Mouse (Mus musculus) megakaryocyte, embryonic 14.5 days (primary cell): ENCODE measurements around the gene Ercc1. TPM values are rescaled to one million over a fixed set of nuclear protein-coding genes. Genes with fewer than 3 reads are reported as not detected.

ENCODE experiments used
- H3K27me3 ChIP-seq: replicated peaks from 2 replicates; pipeline ENCODE3; 2012; ENCODE audit warnings: inconsistent platforms
- H3K36me3 ChIP-seq: replicated peaks from 2 replicates; pipeline ENCODE3; 2012; ENCODE audit warnings: low read length, inconsistent platforms, mixed read lengths
- H3K4me1 ChIP-seq: 2 replicates; pipeline ENCODE4 v1.6.1; 2012; ENCODE audit warnings: inconsistent platforms
- H3K4me3 ChIP-seq: replicated peaks from 2 replicates; pipeline ENCODE3; 2012; ENCODE audit warnings: moderate library complexity, mild to moderate bottlenecking, inconsistent platforms
- H3K9me3 ChIP-seq: 2 replicates; pipeline ENCODE4 v1.6.1; 2012; ENCODE audit warnings: inconsistent platforms
- FLI1 ChIP-seq: IDR thresholded peaks from 2 replicates; pipeline ENCODE4 v1.6.1; 2012; ENCODE audit warnings: low read length, inconsistent platforms, mixed read lengths
- GATA1 ChIP-seq: IDR thresholded peaks from 3 replicates; pipeline ENCODE4 v1.6.1; 2012; ENCODE audit warnings: mixed read lengths, low read length, inconsistent platforms, borderline replicate concordance
- polyA plus RNA-seq: library from polyadenylated mRNA; stranded (reverse); fragments of >175 nt; gene quantifications from 2 replicates; pipeline ENCODE4 v1.2.3, GENCODE M21; 2012; ENCODE audit warnings: low replicate concordance; ENCODE audit not compliant: insufficient read depth

Ercc1 gene
- polyA plus RNA-seq, 1 experiment, result 52.2 TPM

DNA sequence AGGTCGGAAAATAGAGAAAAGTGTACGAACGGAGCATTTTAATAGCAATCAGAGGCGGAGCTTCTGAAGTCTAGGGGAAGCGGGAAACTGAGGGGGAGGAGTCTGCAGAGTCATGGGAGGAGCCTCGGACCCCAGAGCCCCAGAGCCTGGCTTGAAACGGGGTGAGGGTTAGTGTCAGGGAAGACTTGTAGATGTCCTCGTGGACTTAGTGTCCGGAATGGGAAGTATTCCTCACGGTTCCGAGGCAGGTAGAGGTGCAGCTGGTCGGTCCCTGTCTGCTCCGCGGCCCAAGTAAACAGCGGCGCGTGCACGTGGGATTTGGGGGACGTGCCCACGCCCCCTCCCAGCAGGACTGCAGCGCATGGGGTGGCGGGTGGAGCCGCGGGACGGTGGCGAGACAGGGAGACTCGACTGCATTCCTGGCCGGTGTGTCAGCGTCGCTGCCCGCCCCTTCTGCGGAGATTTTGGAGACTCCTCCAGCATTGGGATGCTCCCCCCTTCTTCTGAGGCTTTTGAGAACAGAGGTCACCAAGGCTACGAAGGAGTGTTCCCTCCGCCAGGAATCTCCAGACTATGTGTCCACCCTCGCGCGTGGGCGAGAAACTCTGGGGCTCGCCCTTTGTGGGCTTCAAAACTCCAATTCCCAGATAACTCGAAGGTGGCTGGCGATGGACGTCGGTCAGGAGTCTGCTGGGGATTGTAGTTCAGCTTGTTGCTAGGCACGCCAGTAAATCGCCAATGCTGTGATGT, 15.5 kb downstream of the Ercc1 start:
- H3K4me1 ChIP-seq, result peaks cover 65% of the 10 kb centered on the region
- H3K36me3 ChIP-seq, result peaks cover 28% of the 10 kb centered on the region
- H3K9me3 ChIP-seq, result no peaks in the 10 kb centered on the region
- TF ChIP-seq FLI1 (no peak), GATA1 (no peak)
- peak overlapping the region; percentile 93 for H3K4me3 ChIP-seq
- H3K27me3 ChIP-seq, result peaks cover 2% of the 10 kb centered on the region

DNA sequence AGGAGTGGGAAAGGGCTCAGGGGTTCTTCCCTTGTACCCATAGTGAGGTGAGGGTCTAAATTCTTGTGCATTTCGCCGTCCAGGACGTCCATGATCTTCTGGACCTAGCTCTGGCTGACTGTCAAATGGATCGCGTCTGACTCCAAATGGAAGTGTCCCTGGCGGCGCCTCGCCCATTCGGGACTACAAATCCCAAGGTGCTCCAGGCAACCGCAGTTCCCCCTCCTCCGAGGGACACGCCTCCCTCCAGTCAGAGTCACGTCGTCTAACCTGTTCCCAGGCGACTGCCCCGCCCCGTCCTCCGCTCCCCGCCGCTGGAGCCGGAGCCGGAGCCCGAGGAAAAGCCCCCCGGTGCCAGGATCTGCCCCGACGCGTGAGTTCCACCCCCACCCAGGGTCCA, 16.4 kb downstream of the Ercc1 start:
- peaks cover 21% of the 10 kb centered on the region for H3K36me3 ChIP-seq
- H3K4me1 ChIP-seq, result peaks cover 69% of the 10 kb centered on the region

DNA sequence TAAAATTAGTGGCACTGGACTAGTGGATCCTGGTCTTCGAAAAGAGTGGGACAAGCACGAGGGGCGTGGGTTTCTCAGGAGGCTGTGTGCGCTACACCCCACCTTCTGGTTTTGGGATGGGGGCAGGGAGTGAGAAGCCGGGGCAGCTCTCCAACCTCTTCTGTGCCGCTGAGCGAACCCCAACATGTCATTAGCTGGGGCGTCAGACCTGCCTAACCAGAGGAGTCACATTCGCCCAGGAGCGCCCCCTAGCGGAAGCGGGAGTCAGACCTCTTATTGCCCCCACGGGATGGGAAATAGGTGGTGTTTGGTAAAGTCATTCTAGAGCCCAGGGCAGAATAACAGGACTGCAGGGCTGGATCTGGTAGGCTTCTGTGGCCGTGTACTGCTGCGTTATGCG, 17.1 kb downstream of the Ercc1 start:
- peaks cover 2% of the 10 kb centered on the region for H3K27me3 ChIP-seq
- peak overlapping the region; percentile 93 for H3K4me3 ChIP-seq
- H3K9me3 ChIP-seq, result no peaks in the 10 kb centered on the region
- TF ChIP-seq FLI1, result no peak
- no peak for TF ChIP-seq GATA1
- H3K36me3 ChIP-seq, result peaks cover 14% of the 10 kb centered on the region
- peaks cover 69% of the 10 kb centered on the region for H3K4me1 ChIP-seq

More for the DNA sequence above, 16.4 kb downstream of the Ercc1 start:
- Histone ChIP-seq H3K4me3 (peak overlapping the region; percentile 93), H3K9me3 (no peaks in the 10 kb centered on the region), H3K27me3 (peaks cover 2% of the 10 kb centered on the region)
- TF ChIP-seq FLI1, result no peak
- TF ChIP-seq GATA1, result no peak

DNA sequence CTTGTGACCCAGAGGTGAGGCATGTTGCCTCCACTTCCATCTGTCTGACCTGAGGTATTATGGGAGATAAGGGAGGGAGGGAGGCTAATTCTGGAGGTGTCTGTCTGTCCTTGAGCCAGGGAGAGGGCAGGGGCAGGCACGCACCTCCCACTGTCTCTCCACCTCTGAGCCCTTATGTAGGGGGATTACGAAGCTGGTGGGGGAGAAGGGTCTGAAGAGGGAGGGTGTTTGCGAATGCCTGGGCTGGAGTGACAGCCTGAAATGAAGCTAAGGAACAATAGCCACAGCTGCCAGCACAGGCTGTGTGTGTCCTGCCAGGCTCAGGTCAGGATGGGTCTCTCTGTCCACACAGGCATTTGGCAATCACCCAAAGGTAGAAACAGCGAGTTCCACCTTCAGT, 17.7 kb downstream of the Ercc1 start:
- H3K36me3 ChIP-seq, result peaks cover 10% of the 10 kb centered on the region
- peaks cover 2% of the 10 kb centered on the region for H3K27me3 ChIP-seq
- TF ChIP-seq FLI1, result no peak
- no peak for TF ChIP-seq GATA1
- peak overlapping the region; percentile 93 for H3K4me3 ChIP-seq
- no peaks in the 10 kb centered on the region for H3K9me3 ChIP-seq
- peaks cover 67% of the 10 kb centered on the region for H3K4me1 ChIP-seq

DNA sequence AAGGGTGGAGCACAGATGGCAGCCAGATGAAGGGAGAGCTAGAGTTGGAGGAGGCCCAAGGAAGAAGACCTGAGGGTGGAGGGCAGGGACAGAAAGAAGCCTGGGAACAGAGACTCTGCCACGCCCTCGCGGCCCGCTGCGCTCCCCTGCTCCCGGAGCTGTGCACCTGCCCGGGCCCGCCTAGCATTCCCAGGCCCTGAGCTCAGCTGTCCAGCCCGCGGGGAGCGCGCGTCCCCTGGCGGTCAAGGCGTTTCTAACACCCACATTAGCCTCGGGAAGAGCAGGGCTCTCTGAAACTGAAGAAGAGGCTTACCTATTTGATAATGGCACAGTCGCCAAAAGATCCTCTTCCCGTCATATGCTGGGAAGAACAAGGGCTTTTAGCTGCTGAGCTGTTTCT, 19.3 kb downstream of the Ercc1 start:
- Histone ChIP-seq H3K4me1 (peaks cover 56% of the 10 kb centered on the region), H3K36me3 (peaks cover 7% of the 10 kb centered on the region), H3K9me3 (no peaks in the 10 kb centered on the region), H3K4me3 (peak overlapping the region; percentile 31), H3K27me3 (peaks cover 8% of the 10 kb centered on the region)
- TF ChIP-seq FLI1 (no peak), GATA1 (no peak)

DNA sequence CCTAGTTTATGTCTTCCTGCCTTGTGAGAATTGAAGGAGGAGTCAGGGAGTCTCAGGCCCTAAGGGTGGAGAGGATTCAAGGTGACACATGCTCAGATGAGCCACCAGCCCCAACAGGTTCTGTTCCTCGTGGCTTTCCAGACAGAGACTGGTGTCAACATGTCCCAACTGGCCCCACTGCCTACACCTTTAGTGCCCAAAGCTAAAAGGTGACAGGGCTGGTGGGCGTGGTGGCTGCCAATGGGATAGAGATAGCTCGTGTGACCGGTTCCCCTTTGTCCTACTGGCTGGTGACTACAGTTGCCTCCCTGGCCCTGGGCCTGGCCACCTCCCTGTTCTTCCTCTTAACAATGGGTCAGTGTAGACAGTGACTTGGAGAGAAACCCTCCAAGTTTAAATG, 20.8 kb downstream of the Ercc1 start:
- H3K36me3 ChIP-seq, result peaks cover 20% of the 10 kb centered on the region
- TF ChIP-seq FLI1 (no peak), GATA1 (no peak)
- H3K4me1 ChIP-seq, result peaks cover 55% of the 10 kb centered on the region
- peaks cover 13% of the 10 kb centered on the region for H3K27me3 ChIP-seq
- no peak overlapping the region for H3K4me3 ChIP-seq
- no peaks in the 10 kb centered on the region for H3K9me3 ChIP-seq

DNA sequence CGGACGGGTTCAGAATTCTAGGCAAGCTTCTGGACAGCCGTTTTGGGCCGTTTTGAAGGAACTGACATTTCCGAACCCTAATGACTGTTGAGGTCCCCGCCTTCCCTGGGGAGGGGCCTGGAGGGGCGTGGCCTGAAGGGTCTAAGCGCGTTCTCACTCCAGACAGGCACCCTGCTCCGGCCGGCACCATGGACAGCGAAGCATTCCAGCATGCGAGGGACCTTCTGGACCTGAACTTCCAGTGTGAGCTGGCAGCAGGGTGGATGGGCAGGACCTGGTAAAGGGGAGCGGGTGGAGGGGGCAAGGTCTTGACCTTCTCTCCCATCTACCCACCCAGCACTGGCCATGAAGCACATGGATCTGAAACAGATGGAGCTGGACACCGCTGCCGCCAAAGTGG, 23.8 kb downstream of the Ercc1 start:
- Histone ChIP-seq H3K9me3 (no peaks in the 10 kb centered on the region), H3K4me1 (peaks cover 29% of the 10 kb centered on the region), H3K36me3 (peaks cover 43% of the 10 kb centered on the region), H3K27me3 (peaks cover 11% of the 10 kb centered on the region), H3K4me3 (peak overlapping the region; percentile 9)
- TF ChIP-seq GATA1 (no peak), FLI1 (no peak)

DNA sequence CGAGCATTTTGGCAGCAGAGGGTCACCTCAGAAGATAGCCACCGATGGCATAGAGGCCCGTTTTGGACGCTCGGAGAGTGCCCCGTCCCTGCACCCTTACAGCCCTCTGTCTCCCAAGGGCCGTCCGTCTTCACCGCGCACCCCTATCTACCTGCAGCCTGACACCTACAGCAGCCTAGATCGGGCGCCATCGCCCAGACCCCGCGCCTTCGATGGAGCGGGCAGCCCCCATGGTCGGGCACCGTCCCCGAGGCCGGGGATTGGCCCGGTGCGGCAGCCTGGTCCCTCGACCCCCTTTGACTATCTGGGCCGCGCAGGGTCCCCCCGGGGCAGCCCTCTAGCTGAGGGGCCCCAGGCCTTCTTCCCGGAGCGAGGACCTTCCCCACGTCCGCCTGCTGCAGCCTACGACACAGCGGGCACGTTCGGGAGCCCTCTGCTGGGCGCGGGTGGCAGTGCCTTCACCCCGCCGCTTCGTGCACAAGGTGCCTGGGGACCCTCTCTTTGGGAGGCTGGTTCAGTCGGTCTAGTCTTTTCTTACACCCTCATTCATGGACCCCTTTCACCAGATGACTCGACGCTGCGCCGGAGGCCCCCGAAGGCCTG, 25.3 kb downstream of the Ercc1 start:
- peak overlapping the region; percentile 80 for H3K4me3 ChIP-seq
- TF ChIP-seq FLI1, result no peak
- TF ChIP-seq GATA1, result no peak
- peaks cover 11% of the 10 kb centered on the region for H3K27me3 ChIP-seq
- H3K4me1 ChIP-seq, result peaks cover 19% of the 10 kb centered on the region
- peaks cover 55% of the 10 kb centered on the region for H3K36me3 ChIP-seq
- H3K9me3 ChIP-seq, result no peaks in the 10 kb centered on the region

DNA sequence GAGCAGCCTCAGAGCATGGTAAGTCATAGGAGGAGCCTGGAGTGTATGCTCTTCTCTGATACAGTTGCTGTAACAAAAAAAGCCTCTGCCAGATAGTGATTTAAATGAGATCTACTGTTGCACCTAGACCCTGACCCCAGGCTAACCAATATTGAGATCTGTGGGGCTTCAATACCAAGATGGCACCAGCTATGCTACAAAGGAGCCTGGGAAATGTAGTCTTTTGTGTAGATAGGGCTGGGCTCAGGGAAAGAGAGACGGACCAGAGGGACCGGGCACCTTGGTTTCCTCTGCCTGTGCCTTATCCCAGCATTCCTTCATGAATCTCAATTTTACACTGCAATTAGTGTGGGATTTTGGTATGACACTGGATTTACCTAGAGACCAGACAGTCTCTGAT, 28.8 kb downstream of the Ercc1 start:
- Histone ChIP-seq H3K36me3 (peaks cover 86% of the 10 kb centered on the region), H3K9me3 (no peaks in the 10 kb centered on the region), H3K4me3 (no peak overlapping the region), H3K4me1 (peaks cover 18% of the 10 kb centered on the region), H3K27me3 (peaks cover 10% of the 10 kb centered on the region)
- no peak for TF ChIP-seq GATA1
- TF ChIP-seq FLI1, result no peak

DNA sequence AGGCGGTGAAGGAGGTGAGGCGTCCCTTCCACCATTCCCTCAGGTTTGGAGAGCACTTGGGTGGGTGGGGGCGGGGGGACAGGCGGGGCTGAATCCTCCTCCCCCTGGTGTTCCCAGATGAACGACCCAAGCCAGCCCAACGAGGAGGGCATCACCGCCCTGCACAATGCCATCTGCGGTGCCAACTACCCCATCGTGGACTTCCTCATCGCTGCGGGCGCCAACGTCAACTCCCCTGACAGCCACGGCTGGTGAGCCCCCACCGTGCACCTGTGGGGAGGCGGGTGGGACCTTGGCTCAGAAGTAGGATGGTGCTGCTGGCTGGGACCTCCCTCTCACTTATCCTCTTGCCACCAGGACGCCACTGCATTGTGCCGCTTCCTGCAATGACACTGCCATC, 30.8 kb downstream of the Ercc1 start:
- Histone ChIP-seq H3K4me1 (peaks cover 6% of the 10 kb centered on the region; the same call in 1 of the 2 replicates), H3K9me3 (no peaks in the 10 kb centered on the region), H3K27me3 (no peaks in the 10 kb centered on the region), H3K36me3 (peaks cover 68% of the 10 kb centered on the region), H3K4me3 (peak overlapping the region; percentile 6)
- TF ChIP-seq FLI1 (no peak), GATA1 (no peak)
